Mouse (Mus musculus) hindbrain, embryonic 14.5 days (tissue): ENCODE results near the gene Gsn. TPM values are rescaled to one million over a fixed set of nuclear protein-coding genes. Genes with fewer than 3 reads are reported as not detected.

Experiments used
- ATAC-seq: fragments of 200-750 bp; cut with Nextera tagmentation; 2 replicates; pipeline ENCODE4 v1.8.0; 2017; ENCODE audit warnings: moderate number of reproducible peaks, mild to moderate bottlenecking, moderate TSS enrichment, moderate library complexity; ENCODE audit not compliant: low FRiP score
- DNase-seq: peaks from one replicate; pipeline ENCODE4 v3.0.0-alpha.2; 2015; ENCODE audit warnings: low spot score
- H3K27ac ChIP-seq: fragments of 300-500 bp; sonication (generic); 2 replicates; pipeline ENCODE4 v1.5.1; 2014; ENCODE audit warnings: mild to moderate bottlenecking, moderate library complexity
- H3K27me3 ChIP-seq: fragments of 300-500 bp; sonication (generic); 2 replicates; pipeline ENCODE4 v1.6.1; 2014; ENCODE audit warnings: mild to moderate bottlenecking, low read length, mixed read lengths; ENCODE audit not compliant: control insufficient read depth, insufficient read depth
- H3K36me3 ChIP-seq: fragments of 300-500 bp; sonication (generic); replicated peaks from 2 replicates; pipeline ENCODE4 v1.6.1; 2014; ENCODE audit not compliant: control insufficient read depth, insufficient read depth
- H3K4me1 ChIP-seq: fragments of 300-500 bp; sonication (generic); replicated peaks from 2 replicates; pipeline ENCODE4 v1.6.1; 2014; ENCODE audit warnings: antibody characterized with exemption, low read length, mixed read lengths; ENCODE audit not compliant: control insufficient read depth, insufficient read depth
- H3K4me2 ChIP-seq: fragments of 300-500 bp; sonication (generic); replicated peaks from 2 replicates; pipeline ENCODE4 v1.6.1; 2014; ENCODE audit warnings: mild to moderate bottlenecking, moderate library complexity
- H3K4me3 ChIP-seq: fragments of 300-500 bp; sonication (generic); replicated peaks from 2 replicates; pipeline ENCODE4 v1.5.1; 2014; ENCODE audit warnings: mild to moderate bottlenecking, low read length
- H3K9ac ChIP-seq: fragments of 300-500 bp; sonication (generic); 2 replicates; pipeline ENCODE4 v1.6.1; 2014
- H3K9me3 ChIP-seq: fragments of 300-500 bp; sonication (generic); 2 replicates; pipeline ENCODE4 v1.6.1; 2016; ENCODE audit warnings: low read length; ENCODE audit not compliant: control insufficient read depth
- WGBS: fragments of 180-500 bp; shearing (Covaris S2); extraction: QIAGEN DNeasy Blood & Tissue Kit; methylation state at CpG from one replicate; pipeline ENCODE4 v1.1.7; 2014; 5-methylcytosine and 5-hydroxymethylcytosine counted together
- polyA plus RNA-seq: library from polyadenylated mRNA; unstranded; fragments of >200 nt; fragmentation: Nextera tagmentation; extraction: Ambion mirVana; gene quantifications from 2 replicates; pipeline ENCODE4 v1.2.1, GENCODE M21; 2014

Gene Gsn
- polyA plus RNA-seq, 1 experiment from 2014 or later: 31.4 TPM

DNA sequence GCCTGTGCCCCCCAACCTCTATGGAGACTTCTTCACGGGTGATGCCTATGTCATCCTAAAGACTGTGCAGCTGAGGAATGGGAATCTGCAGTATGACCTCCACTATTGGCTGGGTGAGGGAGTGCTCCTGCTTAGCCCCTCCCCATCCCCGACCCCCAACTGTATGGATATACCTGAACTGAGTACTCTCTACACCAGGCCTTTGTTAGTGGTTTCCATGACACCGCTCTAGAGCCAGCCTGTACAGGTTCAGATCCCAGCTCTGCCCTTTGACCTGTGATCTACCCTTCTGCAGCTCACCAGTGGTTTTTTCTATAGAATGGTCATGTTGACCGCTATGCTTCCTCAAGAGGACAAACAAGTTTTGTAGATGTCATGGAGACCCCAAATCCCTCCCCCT is 27.8 kb downstream of the Gsn start:
- Histone ChIP-seq H3K4me2 (no peak overlapping the region), H3K4me3 (no peak overlapping the region), H3K27ac (no peak overlapping the region), H3K36me3 (no peaks in the 10 kb centered on the region), H3K9me3 (no peaks in the 10 kb centered on the region), H3K27me3 (peaks cover 29% of the 10 kb centered on the region), H3K9ac (no peak overlapping the region), H3K4me1 (no peaks in the 10 kb centered on the region; the same call in 1 of the 2 replicates)
- DNase-seq (no peak), ATAC-seq (no peak)
- 86% methylated on average over 4 of the region's 4 CpGs for WGBS

DNA sequence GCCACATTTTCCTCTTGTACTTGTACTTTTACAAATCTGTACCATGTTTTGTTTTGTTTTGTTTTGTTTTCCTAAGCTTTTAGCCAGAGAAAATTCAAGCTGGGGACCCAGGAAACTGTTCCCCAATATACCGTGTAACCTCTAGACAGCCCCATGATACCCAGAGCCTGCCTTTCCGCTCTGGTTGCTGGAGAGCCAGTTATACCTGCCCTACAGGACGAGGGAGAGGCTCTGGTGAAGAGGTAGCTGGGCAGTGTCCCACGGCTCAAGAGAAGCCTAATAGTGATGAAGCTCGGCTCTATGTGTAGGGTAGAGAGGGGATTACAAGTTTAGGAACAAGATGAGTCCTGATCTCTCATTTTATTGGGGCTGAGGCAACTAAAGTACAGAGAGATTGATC is 29.0 kb downstream of the Gsn start:
- Histone ChIP-seq H3K4me1 (no peaks in the 10 kb centered on the region; the same call in 1 of the 2 replicates), H3K4me3 (no peak overlapping the region), H3K27ac (no peak overlapping the region)

DNA sequence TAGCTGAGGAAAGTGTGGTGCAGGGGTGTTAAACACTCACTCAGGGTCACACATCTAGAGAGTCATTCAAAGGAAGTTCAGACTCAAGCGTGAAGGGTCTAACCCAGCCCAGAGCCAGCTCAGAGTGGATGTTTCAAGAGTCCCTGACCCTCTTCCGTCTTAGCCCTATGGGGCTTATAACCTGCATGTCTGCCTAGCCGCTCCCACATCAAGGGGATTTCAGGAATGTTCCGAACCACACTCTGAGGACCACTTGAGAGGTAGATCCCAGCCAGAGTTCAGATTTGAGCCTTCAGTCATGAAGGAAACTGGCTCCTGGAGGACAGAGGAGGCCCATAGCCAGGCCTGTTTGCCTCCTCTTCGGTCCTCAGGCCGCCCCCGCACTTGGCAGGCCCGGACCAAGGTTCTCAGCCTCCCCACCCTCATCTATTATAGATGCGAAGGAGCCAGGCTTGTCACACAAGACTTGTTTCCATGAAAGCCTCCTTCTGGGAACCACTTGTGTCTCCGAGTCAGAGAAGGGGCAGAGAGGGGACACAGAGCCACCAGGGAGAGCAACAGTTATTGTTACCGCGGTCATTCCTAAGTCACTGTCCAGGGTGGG is 30.9 kb downstream of the Gsn start:
- Histone ChIP-seq H3K9me3 (no peaks in the 10 kb centered on the region), H3K36me3 (no peaks in the 10 kb centered on the region), H3K9ac (no peak overlapping the region), H3K4me1 (no peaks in the 10 kb centered on the region; the same call in 1 of the 2 replicates), H3K27ac (no peak overlapping the region), H3K4me3 (no peak overlapping the region), H3K27me3 (peaks cover 17% of the 10 kb centered on the region), H3K4me2 (no peak overlapping the region)
- 81% methylated on average over 12 of the region's 12 CpGs for WGBS
- DNase-seq (no peak), ATAC-seq (no peak)

More for the DNA sequence above, 29.0 kb downstream of the Gsn start:
- H3K9ac ChIP-seq: no peak overlapping the region
- H3K36me3 ChIP-seq: no peaks in the 10 kb centered on the region
- no peak for DNase-seq
- peaks cover 29% of the 10 kb centered on the region for H3K27me3 ChIP-seq
- H3K9me3 ChIP-seq: no peaks in the 10 kb centered on the region
- 83% methylated on average over 5 of the region's 5 CpGs for WGBS
- no peak for ATAC-seq
- H3K4me2 ChIP-seq: no peak overlapping the region

DNA sequence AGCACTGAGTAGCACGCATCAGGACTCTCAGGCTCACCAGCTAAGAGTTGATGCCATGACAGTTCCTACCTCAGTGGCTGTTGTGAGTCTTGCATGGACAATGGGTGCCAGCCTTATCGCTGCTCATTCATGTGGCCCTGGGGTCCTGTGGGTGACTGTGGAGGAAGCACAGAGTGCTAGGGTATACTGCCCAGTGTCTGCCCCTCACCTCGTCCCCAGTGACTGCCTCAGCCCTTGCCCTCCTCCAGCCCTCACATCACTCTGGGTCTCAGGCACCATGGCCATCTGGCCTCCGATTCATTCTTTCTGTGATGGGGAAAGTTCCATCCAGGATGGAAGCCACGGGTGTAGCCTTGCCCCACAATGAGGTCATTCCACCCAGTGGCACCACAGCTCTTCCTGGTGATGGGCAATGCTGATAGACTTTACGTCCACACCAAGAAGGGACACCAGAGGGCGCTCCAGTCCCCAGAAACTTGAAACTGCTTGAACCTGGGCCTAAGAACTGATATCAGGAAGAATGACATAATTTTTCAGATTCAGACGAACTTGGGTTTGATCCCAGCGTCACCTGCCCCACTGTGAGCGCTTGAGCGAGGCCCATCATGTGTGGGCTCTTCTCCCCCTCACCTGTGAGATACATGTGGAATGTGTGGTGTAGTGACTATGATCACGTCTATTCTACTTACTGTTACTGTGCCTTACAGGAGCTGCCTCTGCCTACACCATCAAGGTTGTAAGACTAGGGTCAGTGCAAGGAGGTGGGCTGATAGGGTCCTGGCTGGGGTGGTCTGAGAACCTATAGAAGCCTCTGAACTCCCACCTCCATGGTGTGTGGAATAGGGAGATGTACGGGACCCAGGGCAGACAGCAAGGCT is 32.8 kb downstream of the Gsn start:
- no peak overlapping the region for H3K27ac ChIP-seq

DNA sequence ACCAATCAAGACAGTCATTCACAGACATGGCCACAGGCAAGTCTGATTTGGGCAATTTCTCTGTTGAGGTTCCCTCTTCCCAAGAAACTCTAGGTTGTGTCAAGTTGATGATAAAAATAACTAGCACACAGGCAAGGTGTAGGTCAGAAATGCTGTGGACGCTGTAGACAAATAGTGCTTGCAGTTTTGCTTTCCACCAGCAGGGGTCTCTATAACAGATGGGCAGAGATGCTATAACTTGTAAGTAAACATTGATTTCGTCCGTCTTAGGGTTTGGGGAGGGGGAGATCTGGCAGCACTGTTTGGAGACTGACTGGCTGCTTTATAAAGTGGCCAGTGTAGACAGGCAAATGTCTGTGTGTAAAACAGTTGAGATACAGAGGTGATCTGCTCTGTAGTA is 35.7 kb downstream of the Gsn start:
- no peak overlapping the region for H3K4me3 ChIP-seq
- H3K4me2 ChIP-seq: no peak overlapping the region
- DNase-seq (peak; percentile 61), ATAC-seq (no peak)
- H3K9ac ChIP-seq: no peak overlapping the region
- no peaks in the 10 kb centered on the region for H3K9me3 ChIP-seq
- H3K27me3 ChIP-seq: no peaks in the 10 kb centered on the region
- no peaks in the 10 kb centered on the region for H3K36me3 ChIP-seq
- WGBS: 29% methylated on average over 3 of the region's 3 CpGs
- H3K27ac ChIP-seq: no peak overlapping the region
- no peaks in the 10 kb centered on the region for H3K4me1 ChIP-seq

More for the DNA sequence above, 32.8 kb downstream of the Gsn start:
- H3K9me3 ChIP-seq: no peaks in the 10 kb centered on the region
- WGBS: 42% methylated on average over 13 of the region's 13 CpGs
- no peak overlapping the region for H3K9ac ChIP-seq
- H3K27me3 ChIP-seq: no peaks in the 10 kb centered on the region
- H3K4me2 ChIP-seq: no peak overlapping the region
- no peaks in the 10 kb centered on the region for H3K36me3 ChIP-seq
- no peak overlapping the region for H3K4me3 ChIP-seq
- DNase-seq (peak; percentile 83), ATAC-seq (peak; percentile 61; the same call in 1 of the 2 replicates)
- no peaks in the 10 kb centered on the region for H3K4me1 ChIP-seq

DNA sequence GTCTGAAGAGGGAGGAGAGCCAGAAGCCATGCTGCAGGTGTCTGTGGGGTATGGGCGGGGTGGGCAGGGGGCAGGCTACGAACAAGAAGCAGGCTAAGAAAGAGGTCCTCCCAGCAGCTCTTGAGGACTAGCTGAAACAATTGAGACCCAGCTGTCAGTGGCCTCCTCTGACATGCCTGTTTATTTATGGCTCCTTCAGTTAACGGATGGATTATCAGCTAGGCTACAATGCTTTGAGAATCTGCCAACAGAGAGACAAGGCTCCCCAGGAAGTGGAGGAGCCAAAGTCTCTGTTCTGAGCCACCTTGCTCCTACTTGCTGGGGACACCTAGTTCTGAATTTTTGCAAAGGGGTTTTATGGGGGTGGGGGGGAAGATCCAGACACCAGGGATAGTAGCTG is 36.5 kb downstream of the Gsn start:
- no peak overlapping the region for H3K27ac ChIP-seq
- H3K9me3 ChIP-seq: no peaks in the 10 kb centered on the region
- H3K36me3 ChIP-seq: no peaks in the 10 kb centered on the region
- DNase-seq (no peak), ATAC-seq (no peak)
- no peak overlapping the region for H3K4me2 ChIP-seq
- H3K4me3 ChIP-seq: no peak overlapping the region
- H3K9ac ChIP-seq: no peak overlapping the region
- no peaks in the 10 kb centered on the region for H3K4me1 ChIP-seq
- no peaks in the 10 kb centered on the region for H3K27me3 ChIP-seq
- 56% methylated on average over 3 of the region's 3 CpGs for WGBS

DNA sequence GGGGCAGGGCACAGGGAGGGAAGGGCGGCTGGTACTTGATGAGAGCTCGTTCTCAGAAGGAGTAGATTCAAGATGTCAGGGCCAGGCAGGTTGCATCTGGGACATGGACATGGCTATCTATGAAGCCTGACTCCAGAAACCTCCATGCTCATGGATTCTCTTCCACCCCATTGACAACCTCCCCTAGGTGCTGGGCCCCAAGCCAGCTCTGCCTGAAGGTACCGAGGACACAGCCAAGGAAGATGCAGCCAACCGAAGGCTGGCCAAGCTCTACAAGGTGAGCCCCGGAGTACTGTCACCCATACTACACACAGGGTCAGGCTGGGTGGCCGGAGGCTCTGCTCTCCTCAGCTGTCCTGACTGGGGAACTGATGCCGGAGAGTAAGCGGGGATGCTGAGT is 37.1 kb downstream of the Gsn start:
- Histone ChIP-seq H3K27ac (no peak overlapping the region), H3K4me3 (no peak overlapping the region), H3K36me3 (no peaks in the 10 kb centered on the region), H3K9me3 (no peaks in the 10 kb centered on the region), H3K27me3 (no peaks in the 10 kb centered on the region), H3K4me2 (no peak overlapping the region), H3K4me1 (no peaks in the 10 kb centered on the region), H3K9ac (no peak overlapping the region)
- ATAC-seq (no peak), DNase-seq (no peak)
- WGBS: 90% methylated on average over 8 of the region's 8 CpGs

DNA sequence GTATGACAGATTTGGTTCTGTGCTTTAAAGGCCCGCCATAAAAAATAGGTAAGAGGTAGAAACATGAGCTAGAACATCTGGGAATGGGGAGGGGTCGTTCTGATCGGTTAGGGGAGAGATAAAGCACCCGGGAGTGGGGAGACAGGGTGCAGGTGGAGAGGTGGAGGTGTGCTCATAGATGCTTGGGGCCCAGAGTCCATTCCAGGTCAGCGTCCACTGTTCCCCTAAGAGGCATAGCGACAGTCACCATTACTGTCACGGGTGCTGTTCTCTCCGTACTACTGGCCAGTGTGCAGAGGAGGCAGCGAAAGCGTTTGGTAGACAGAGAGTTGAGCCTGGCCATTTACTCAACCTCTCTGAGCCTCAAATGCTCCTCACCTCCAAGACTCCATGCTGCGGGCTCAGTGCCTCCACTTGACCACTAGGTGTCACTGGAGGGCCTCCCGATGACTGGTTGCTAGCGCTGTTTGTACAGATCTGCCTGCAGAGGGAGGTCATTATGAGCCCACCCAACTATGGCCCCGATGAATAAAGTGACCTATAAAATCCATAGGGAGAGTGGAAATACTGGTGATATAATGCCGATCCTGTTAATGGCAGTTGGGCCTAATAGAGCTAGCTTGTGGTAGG is 41.6 kb downstream of the Gsn start:
- Histone ChIP-seq H3K4me1 (no peaks in the 10 kb centered on the region), H3K4me2 (no peak overlapping the region), H3K27ac (no peak overlapping the region), H3K27me3 (no peaks in the 10 kb centered on the region), H3K4me3 (no peak overlapping the region), H3K9ac (no peak overlapping the region), H3K36me3 (no peaks in the 10 kb centered on the region), H3K9me3 (no peaks in the 10 kb centered on the region)
- 29% methylated on average over 15 of the region's 15 CpGs for WGBS
- ATAC-seq (peak; percentile 52; the same call in 1 of the 2 replicates), DNase-seq (peak; percentile 88)

DNA sequence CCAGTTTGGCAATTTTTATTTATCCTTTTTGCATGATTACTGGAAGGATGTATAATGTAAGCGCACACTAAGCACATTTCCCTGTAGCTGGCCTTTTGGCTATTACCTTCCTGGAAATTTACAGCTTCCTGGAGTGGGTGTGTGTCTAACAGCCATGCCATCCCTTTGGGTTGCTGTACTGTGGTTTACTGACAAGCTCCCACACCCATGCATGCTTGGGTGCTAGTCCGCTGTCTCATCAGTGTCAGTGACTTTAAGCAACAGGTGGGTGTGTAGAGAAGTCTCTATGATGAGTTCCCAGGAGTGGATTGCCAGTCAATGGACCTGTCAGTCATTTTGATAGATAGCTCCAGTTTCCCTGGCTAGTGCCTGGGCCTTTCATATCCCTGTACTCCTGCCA is 43.3 kb downstream of the Gsn start:
- Histone ChIP-seq H3K4me1 (no peaks in the 10 kb centered on the region), H3K4me2 (no peak overlapping the region), H3K9ac (no peak overlapping the region), H3K27me3 (no peaks in the 10 kb centered on the region), H3K9me3 (no peaks in the 10 kb centered on the region), H3K36me3 (no peaks in the 10 kb centered on the region), H3K4me3 (no peak overlapping the region), H3K27ac (no peak overlapping the region)
- DNase-seq (no peak), ATAC-seq (no peak)
- 95% methylated on average over 2 of the region's 2 CpGs for WGBS
